Comparison of ENCODE assay signal across 26 mouse cellular contexts in genomic region chr8:48203611-48204010, GRCm38 (mm10).
A peak's percentile ranks its signal among the peaks of the same experiment; 100 is the strongest.
DNase-seq lines count a peak whose midpoint lies in the region; ATAC-seq and TF ChIP-seq lines count a peak whose summit lies in the region.
"Had no signal": no experiment of that assay in that cellular context is flagged by ENCODE, and none has a peak within 500 bp of the region (broad histone marks: within the 10 kb centered on the region; RNA-seq: fewer than 3 reads in every experiment).

No protein-coding gene starts in this region.

- in situ Hi-C loops in ES-E14 (cut with MboI; ENCODE audit: low sequenced_read_pairs in 2 of 2, unreplicated experiment in 2 of 2), result no loop called here

- H3K27me3 ChIP-seq in hindbrain, embryonic 11.5 days (ENCODE audit: control insufficient read depth, insufficient read depth, low read length), result no peaks in the 10 kb centered on the region
- no peaks in the 10 kb centered on the region for H3K27me3 ChIP-seq in hindbrain, embryonic 10.5 days (ENCODE audit: insufficient read depth, poor library complexity, severe bottlenecking)
- H3K27me3 ChIP-seq in hindbrain, embryonic 13.5 days, result no peaks in the 10 kb centered on the region
- H3K27me3 ChIP-seq in neural tube, embryonic 12.5 days (replicated peaks), result no peaks in the 10 kb centered on the region
- H3K27me3 ChIP-seq: CH12.LX; liver, embryonic 12.5 days had no signal

- H3K9me3 ChIP-seq in hindbrain, embryonic 11.5 days (ENCODE audit: control insufficient read depth, low read length), result no peaks in the 10 kb centered on the region
- H3K9me3 ChIP-seq in hindbrain, embryonic 10.5 days, result peaks cover 6% of the 10 kb centered on the region; the same call in 1 of the 2 replicates
- no peaks in the 10 kb centered on the region for H3K9me3 ChIP-seq in ES-E14 (ENCODE audit: control insufficient read depth, insufficient read depth, low read depth, low read length)
- H3K9me3 ChIP-seq in hindbrain, embryonic 13.5 days, result no peaks in the 10 kb centered on the region
- no peaks in the 10 kb centered on the region for H3K9me3 ChIP-seq in neural tube, embryonic 12.5 days
- H3K9me3 ChIP-seq: embryonic facial prominence, embryonic 13.5 days; forebrain, embryonic 12.5 days; heart, embryonic 10.5 days; liver, embryonic 12.5 days; midbrain, embryonic 13.5 days had no signal

- H3K36me3 ChIP-seq in hindbrain, embryonic 11.5 days (ENCODE audit: control insufficient read depth, insufficient read depth, low read length), result no peaks in the 10 kb centered on the region
- no peaks in the 10 kb centered on the region for H3K36me3 ChIP-seq in hindbrain, embryonic 10.5 days
- no peaks in the 10 kb centered on the region for H3K36me3 ChIP-seq in ES-E14 (ENCODE audit: control insufficient read depth, insufficient read depth, low read length, poor library complexity, severe bottlenecking)
- H3K36me3 ChIP-seq in hindbrain, embryonic 13.5 days, result no peaks in the 10 kb centered on the region
- no peaks in the 10 kb centered on the region for H3K36me3 ChIP-seq in neural tube, embryonic 12.5 days
- H3K36me3 ChIP-seq: embryonic facial prominence, embryonic 13.5 days; forebrain, embryonic 12.5 days; heart, embryonic 10.5 days; liver, embryonic 12.5 days; midbrain, embryonic 13.5 days had no signal

- no peak overlapping the region for H3K4me3 ChIP-seq in hindbrain, embryonic 11.5 days (ENCODE audit: low read depth, low read length)
- H3K4me3 ChIP-seq in hindbrain, embryonic 10.5 days, result no peak overlapping the region
- H3K4me3 ChIP-seq in ES-E14 (ENCODE audit: insufficient read depth in 1 of 2, low read depth in 1 of 2, low read length in 2 of 2, poor library complexity in 1 of 2, severe bottlenecking in 1 of 2), result no peak overlapping the region
- no peak overlapping the region for H3K4me3 ChIP-seq in hindbrain, embryonic 13.5 days
- no peak overlapping the region for H3K4me3 ChIP-seq in neural tube, embryonic 12.5 days
- H3K4me3 ChIP-seq: embryonic facial prominence, embryonic 13.5 days; forebrain, embryonic 12.5 days; heart, embryonic 10.5 days; liver, embryonic 12.5 days; midbrain, embryonic 13.5 days had no signal

- peaks cover 3% of the 10 kb centered on the region; the same call in 1 of the 2 replicates for H3K4me1 ChIP-seq in hindbrain, embryonic 11.5 days (replicated peaks; ENCODE audit: control insufficient read depth, insufficient read depth, low read length)
- peaks cover 25% of the 10 kb centered on the region for H3K4me1 ChIP-seq in hindbrain, embryonic 10.5 days (replicated peaks)
- peaks cover 0 to 17% of the 10 kb centered on the region in 2 experiments; a peak in 2 of 4 replicates for H3K4me1 ChIP-seq in ES-E14 (ENCODE audit: control insufficient read depth in 2 of 2, insufficient read depth in 2 of 2, low read length in 2 of 2, poor library complexity in 1 of 2)
- H3K4me1 ChIP-seq in hindbrain, embryonic 13.5 days (replicated peaks), result peaks cover 19% of the 10 kb centered on the region
- peaks cover 14% of the 10 kb centered on the region for H3K4me1 ChIP-seq in neural tube, embryonic 12.5 days
- H3K4me1 ChIP-seq: heart, embryonic 10.5 days; liver, embryonic 12.5 days had no signal

- H3K27ac ChIP-seq in hindbrain, embryonic 11.5 days (ENCODE audit: low read depth, low read length), result 0 out of 2 replicates have a peak overlapping the region, but pooled peaks have one; percentile 47
- no peak overlapping the region for H3K27ac ChIP-seq in hindbrain, embryonic 10.5 days
- no peak overlapping the region; the same call in 1 of the 2 replicates for H3K27ac ChIP-seq in ES-E14 (ENCODE audit: insufficient read depth, low read depth, low read length, poor library complexity, severe bottlenecking)
- peak overlapping the region; percentile 46; the same call in 1 of the 2 replicates for H3K27ac ChIP-seq in hindbrain, embryonic 13.5 days
- H3K27ac ChIP-seq in neural tube, embryonic 12.5 days, result no peak overlapping the region
- H3K27ac ChIP-seq: embryonic facial prominence, embryonic 13.5 days; forebrain, embryonic 12.5 days; heart, embryonic 10.5 days; liver, embryonic 12.5 days; macrophage; midbrain, embryonic 13.5 days had no signal

- no peak overlapping the region for H3K4me2 ChIP-seq in hindbrain, embryonic 11.5 days (replicated peaks; ENCODE audit: low read depth, low read length)
- H3K4me2 ChIP-seq in hindbrain, embryonic 13.5 days, result no peak overlapping the region
- H3K4me2 ChIP-seq in neural tube, embryonic 12.5 days (replicated peaks), result no peak overlapping the region
- H3K4me2 ChIP-seq: embryonic facial prominence, embryonic 13.5 days; forebrain, embryonic 12.5 days; liver, embryonic 12.5 days; midbrain, embryonic 13.5 days had no signal

- H3K9ac ChIP-seq in hindbrain, embryonic 11.5 days (ENCODE audit: low read depth, low read length), result no peak overlapping the region
- H3K9ac ChIP-seq in ES-E14 (ENCODE audit: insufficient read depth, low read depth, low read length, poor library complexity, severe bottlenecking), result peak overlapping the region; percentile 28; the same call in 1 of the 2 replicates
- no peak overlapping the region for H3K9ac ChIP-seq in hindbrain, embryonic 13.5 days
- H3K9ac ChIP-seq in neural tube, embryonic 12.5 days, result no peak overlapping the region
- H3K9ac ChIP-seq: embryonic facial prominence, embryonic 13.5 days; forebrain, embryonic 12.5 days; liver, embryonic 12.5 days; liver, postnatal 0 days; midbrain, embryonic 13.5 days had no signal

- no peak for ATAC-seq in hindbrain, embryonic 11.5 days (ENCODE audit: low FRiP score)
- ATAC-seq in hindbrain, embryonic 13.5 days (ENCODE audit: low FRiP score), result no peak
- ATAC-seq in neural tube, embryonic 12.5 days (ENCODE audit: low FRiP score, low read depth), result 0 out of 2 replicates have a peak, but pooled peaks have one; percentile 14
- ATAC-seq: inflammation-experienced regulatory T-cells, adult 6 months; liver, embryonic 12.5 days; liver, postnatal 0 days; Patski had no signal

- DNase-seq in hindbrain, embryonic 11.5 days (ENCODE audit: low spot score), result no peak
- DNase-seq in hindbrain, embryonic 10.5 days (ENCODE audit: low spot score), result no peak
- DNase-seq in ES-E14 (ENCODE audit: low read depth, low spot score), result no peak
- no peak for DNase-seq in adrenal gland, postnatal 36 days
- no peak for DNase-seq in right cerebral cortex, postnatal 10 days (ENCODE audit: low spot score in 2 of 2)
- DNase-seq in frontal cortex, adult 2 months (ENCODE audit: extremely low spot score in 1 of 2, low spot score in 1 of 2), result no peak
- DNase-seq: adrenal gland, postnatal 14 days; B cell, adult 2 months; cerebellum, adult 11-12 months; cerebellum, adult 9-11 months; heart, postnatal 4 days; kidney, adult 11 months; kidney, postnatal 14 days; layer of hippocampus, adult 9-11 months; liver, postnatal 0 days had no signal

- 81% methylated on average over 9 of the region's 9 CpGs for whole genome bisulfite sequencing in hindbrain, embryonic 11.5 days
- 79% methylated on average over 9 of the region's 9 CpGs for WGBS in hindbrain, embryonic 10.5 days
- WGBS in hindbrain, embryonic 13.5 days, result 67% methylated on average over 9 of the region's 9 CpGs
- WGBS in neural tube, embryonic 12.5 days, result 78% methylated on average over 9 of the region's 9 CpGs

TF ChIP-seq in ES-E14, 5 proteins besides CTCF, POLR2A, EP300 and RAD21:
- TF ChIP-seq CHD2 (IDR thresholded peaks at IDR 0.05; ENCODE audit: low read depth, low read length), result no peak
- no peak for TF ChIP-seq MAFK (IDR thresholded peaks at IDR 0.05; ENCODE audit: insufficient read depth, low read depth, low read length)
- TF ChIP-seq ZC3H11A (IDR thresholded peaks at IDR 0.05; ENCODE audit: borderline replicate concordance, low read depth, low read length), result no peak
- TF ChIP-seq ZNF384 (IDR thresholded peaks at IDR 0.05; ENCODE audit: low read depth, low read length), result no peak
- no peak for TF ChIP-seq HCFC1 (IDR thresholded peaks at IDR 0.05; ENCODE audit: borderline replicate concordance, insufficient read depth, low read length)

Comparison
In these comparisons a context has a peak if more than half of its experiments do, and no peak if none do; other contexts are left out.
1. H3K27ac ChIP-seq: peak in hindbrain, embryonic 11.5 days (single experiment) and hindbrain, embryonic 13.5 days (single experiment); none in hindbrain, embryonic 10.5 days (single experiment), ES-E14 (single experiment) and neural tube, embryonic 12.5 days (single experiment).